Mouse (Mus musculus) hindbrain, embryonic 12.5 days (tissue): ENCODE results near the gene Gm3371. TPM values are rescaled to one million over a fixed set of nuclear protein-coding genes. Genes with fewer than 3 reads are reported as not detected.
"Not testable (repeated sequence)": the region's sequence is repeated elsewhere in the genome, so short reads cannot be mapped to it uniquely, and the experiment has no call there.

Experiments
- ATAC-seq: fragments of 200-750 bp; cut with Nextera tagmentation; 2 replicates; pipeline ENCODE4 v1.8.0; 2017; ENCODE audit warnings: moderate TSS enrichment; ENCODE audit not compliant: low FRiP score
- H3K27ac ChIP-seq: fragments of 300-500 bp; sonication (generic); 2 replicates; pipeline ENCODE4 v1.5.1; 2016; ENCODE audit warnings: mild to moderate bottlenecking
- H3K27me3 ChIP-seq: fragments of 300-500 bp; sonication (generic); 2 replicates; pipeline ENCODE4 v1.6.1; 2016; ENCODE audit warnings: mild to moderate bottlenecking
- H3K36me3 ChIP-seq: fragments of 300-500 bp; sonication (generic); 2 replicates; pipeline ENCODE4 v1.6.1; 2016; ENCODE audit warnings: mild to moderate bottlenecking
- H3K4me1 ChIP-seq: fragments of 300-500 bp; sonication (generic); 2 replicates; pipeline ENCODE4 v1.6.1; 2016
- H3K4me2 ChIP-seq: fragments of 300-500 bp; sonication (generic); replicated peaks from 2 replicates; pipeline ENCODE4 v1.6.1; 2016; ENCODE audit warnings: mild to moderate bottlenecking
- H3K4me3 ChIP-seq: fragments of 300-500 bp; sonication (generic); 2 replicates; pipeline ENCODE4 v1.5.1; 2016; ENCODE audit warnings: mild to moderate bottlenecking
- H3K9ac ChIP-seq: fragments of 300-500 bp; sonication (generic); 2 replicates; pipeline ENCODE4 v1.6.1; 2016; ENCODE audit warnings: mild to moderate bottlenecking, moderate library complexity
- H3K9me3 ChIP-seq: fragments of 300-500 bp; sonication (generic); replicated peaks from 2 replicates; pipeline ENCODE4 v1.6.1; 2016; ENCODE audit warnings: mild to moderate bottlenecking
- WGBS: fragments of 180-500 bp; shearing (Covaris S2); methylation state at CpG from one replicate; pipeline ENCODE4 v1.1.7; 2016; 5-methylcytosine and 5-hydroxymethylcytosine counted together
- polyA plus RNA-seq: library from polyadenylated mRNA; unstranded; fragments of >200 nt; fragmentation: Nextera tagmentation; extraction: Ambion mirVana; gene quantifications from 2 replicates; pipeline ENCODE4 v1.2.1, GENCODE M21; 2016

Gm3371 gene
- polyA plus RNA-seq = not detected in 2 replicates

- H3K9ac ChIP-seq, H3K36me3 ChIP-seq, H3K27me3 ChIP-seq, H3K4me3 ChIP-seq, H3K9me3 ChIP-seq, H3K27ac ChIP-seq, H3K4me1 ChIP-seq, H3K4me2 ChIP-seq, ATAC-seq: not testable (repeated sequence)
- WGBS = no CpG with 5 or more reads among the region's 2 CpGs
Observed at GRCm38 (mm10) chr14:44410588-44410987, at the start of gene Gm3371. TSS of gene Gm3371 (minus strand) at chr14:44410688.

- H3K4me2 ChIP-seq, H3K27me3 ChIP-seq, H3K9ac ChIP-seq, H3K4me1 ChIP-seq, H3K9me3 ChIP-seq, H3K27ac ChIP-seq, H3K36me3 ChIP-seq, H3K4me3 ChIP-seq, ATAC-seq: not testable (repeated sequence)
- WGBS = 91% methylated on average over 3 of the region's 3 CpGs
Observed at GRCm38 (mm10) chr14:44433335-44433734, 22.8 kb upstream of the Gm3371 start, which contains the start of gene Gm8232. TSS of gene Gm8232 (plus strand) at chr14:44433635.

- not testable (repeated sequence) for H3K36me3 ChIP-seq, H3K9ac ChIP-seq, H3K27me3 ChIP-seq, H3K27ac ChIP-seq, H3K4me3 ChIP-seq, ATAC-seq, H3K4me1 ChIP-seq, H3K9me3 ChIP-seq, H3K4me2 ChIP-seq
- 80% methylated on average over 4 of the region's 4 CpGs for WGBS
Observed at GRCm38 (mm10) chr14:44384233-44384632, 26.3 kb downstream of the Gm3371 start.

GRCm38 (mm10) chr14:44365057-44365456 is 45.4 kb downstream of the Gm3371 start, which contains the start of gene Gm8229:
TSS of gene Gm8229 (plus strand) at chr14:44365357.
- not testable (repeated sequence) for H3K4me2 ChIP-seq, H3K27me3 ChIP-seq, H3K27ac ChIP-seq, H3K36me3 ChIP-seq, H3K9ac ChIP-seq, H3K4me1 ChIP-seq, ATAC-seq, H3K4me3 ChIP-seq, H3K9me3 ChIP-seq
- 96% methylated on average over 4 of the region's 4 CpGs for WGBS

GRCm38 (mm10) chr14:44362301-44362700 is 48.2 kb downstream of the Gm3371 start:
- not testable (repeated sequence) for H3K27ac ChIP-seq, H3K4me2 ChIP-seq, ATAC-seq, H3K36me3 ChIP-seq, H3K4me3 ChIP-seq, H3K9ac ChIP-seq, H3K27me3 ChIP-seq, H3K4me1 ChIP-seq, H3K9me3 ChIP-seq

- not testable (repeated sequence) for ATAC-seq, H3K36me3 ChIP-seq, H3K4me3 ChIP-seq, H3K9me3 ChIP-seq, H3K9ac ChIP-seq, H3K27me3 ChIP-seq, H3K4me2 ChIP-seq, H3K27ac ChIP-seq, H3K4me1 ChIP-seq
- 46% methylated on average over 2 of the region's 2 CpGs for WGBS
Observed at GRCm38 (mm10) chr14:44361416-44361815, 49.1 kb downstream of the Gm3371 start.

Other genes with a start within 250 kb of the Gm3371 start
- not detected in 2 replicates for gene Gm8212, start 213.0 kb downstream of the Gm3371 start, polyA plus RNA-seq
- gene 4930503E14Rik, start 197.4 kb downstream of the Gm3371 start, polyA plus RNA-seq = not detected in 2 replicates
- not detected in 2 replicates for gene Gm8220, start 125.1 kb downstream of the Gm3371 start, polyA plus RNA-seq
- not detected in 2 replicates for gene Gm5930, start 72.1 kb downstream of the Gm3371 start, polyA plus RNA-seq
- not detected in 2 replicates for gene Gm8229, start 45.3 kb downstream of the Gm3371 start, polyA plus RNA-seq
- not detected in 2 replicates for gene Gm8232, start 22.9 kb upstream of the Gm3371 start, polyA plus RNA-seq
- gene BC061237, start 81.8 kb upstream of the Gm3371 start, polyA plus RNA-seq = 0.26 and 0.34 TPM in 2 replicates
- not detected in 2 replicates for gene Gm17093, start 107.6 kb upstream of the Gm3371 start, polyA plus RNA-seq
- 0.23 TPM in 1 of 2 replicates, not detected in the other for gene Gm8247, start 172.5 kb upstream of the Gm3371 start, polyA plus RNA-seq
- gene Gm5624, start 217.2 kb upstream of the Gm3371 start, polyA plus RNA-seq = not detected in 2 replicates